Comparison of ENCODE assay signal across 8 mouse cellular contexts in the genomic region with DNA sequence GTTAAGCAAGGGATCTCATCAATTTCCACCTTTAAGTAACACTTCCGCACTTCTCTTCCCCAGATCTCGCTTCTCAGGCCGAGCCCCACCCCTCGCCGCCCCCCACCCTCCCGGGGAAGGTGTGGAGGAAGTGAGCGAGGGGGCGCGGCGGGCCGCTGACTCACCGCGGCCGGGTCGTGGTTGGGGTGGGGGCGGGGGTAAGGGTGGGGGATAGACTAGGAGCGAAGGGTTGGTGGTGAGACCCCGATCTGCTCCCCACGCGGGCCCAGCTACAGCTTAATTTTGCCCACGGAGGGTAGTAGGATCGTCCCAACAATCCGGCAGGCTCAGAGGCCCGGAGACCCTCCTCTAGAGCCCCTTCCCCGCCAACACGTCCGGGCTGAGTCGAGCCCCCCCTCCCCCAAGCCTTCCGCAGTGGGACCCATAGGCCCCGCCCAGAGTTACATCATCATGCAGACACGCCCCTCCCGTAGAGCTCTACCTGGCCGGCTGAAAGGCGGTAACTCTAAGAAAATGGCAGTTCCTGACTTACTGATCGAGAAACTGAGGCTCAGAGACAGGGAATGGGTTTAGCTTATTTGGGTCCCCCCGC. TPM values are rescaled to one million over a fixed set of nuclear protein-coding genes. Genes with fewer than 3 reads are reported as not detected.
DNase-seq lines count a peak whose midpoint lies in the region; ATAC-seq and TF ChIP-seq lines count a peak whose summit lies in the region.

No protein-coding gene starts in this region.

- H3K36me3 ChIP-seq in CH12.LX (replicated peaks in 1 of 2; ENCODE audit: control insufficient read depth in 1 of 2, insufficient read depth in 1 of 2, low read length in 1 of 2), result peaks cover 7 to 9% of the 10 kb centered on the region in 2 experiments
- H3K36me3 ChIP-seq in embryonic facial prominence, embryonic 10.5 days (replicated peaks), result peaks cover 12% of the 10 kb centered on the region
- no peaks in the 10 kb centered on the region; the same call in 1 of the 2 replicates for H3K36me3 ChIP-seq in heart, embryonic 16.5 days (ENCODE audit: control insufficient read depth, insufficient read depth)

- H3K27ac ChIP-seq in CH12.LX (ENCODE audit: insufficient read depth, low read depth), result peak overlapping the region; percentile 75
- peak overlapping the region; percentile 90 for H3K27ac ChIP-seq in embryonic facial prominence, embryonic 10.5 days (replicated peaks)
- peak overlapping the region; percentile 98 for H3K27ac ChIP-seq in heart, embryonic 16.5 days (ENCODE audit: low read length)

- in situ Hi-C loops in CH12.LX (cut with MboI; ENCODE audit: low pct_ligation_motif_present, low pct_unique_long_range_greater_than_20kb, low sequenced_read_pairs), result loop anchor here (5.0 kb wide), 1 partner anchor 40 kb away; no protein-coding TSS in a partner anchor

- H3K9me3 ChIP-seq in CH12.LX (replicated peaks; ENCODE audit: low read length), result peaks cover 2% of the 10 kb centered on the region
- H3K9me3 ChIP-seq in embryonic facial prominence, embryonic 10.5 days, result no peaks in the 10 kb centered on the region
- H3K9me3 ChIP-seq in heart, embryonic 16.5 days (replicated peaks; ENCODE audit: control insufficient read depth, low read length), result no peaks in the 10 kb centered on the region; the same call in 1 of the 2 replicates

- H3K79me2 ChIP-seq in CH12.LX (replicated peaks; ENCODE audit: control insufficient read depth, extremely low read depth, insufficient read depth, poor library complexity, severe bottlenecking), result peaks cover 35% of the 10 kb centered on the region

- ATAC-seq in heart, embryonic 16.5 days (replicated peaks; ENCODE audit: extremely low read depth, insufficient read depth, low FRiP score), result peak; percentile 43
- peak; percentile 52 for ATAC-seq in megakaryocyte progenitor cell, adult 5-6 weeks (replicated peaks; ENCODE audit: poor library complexity)

- peak; percentile 31; the same call in 1 of the 2 replicates for TF ChIP-seq EP300 in CH12.LX (IDR thresholded peaks at IDR 0.05; ENCODE audit: low read length)

- dilution Hi-C loops in CH12.LX (cut with MboI; ENCODE audit: extremely low pct_ligation_motif_present, extremely low pct_unique_long_range_greater_than_20kb, low sequenced_read_pairs), result no loop called here

- peak overlapping the region; percentile 91 for H3K9ac ChIP-seq in CH12.LX (ENCODE audit: insufficient read depth, low read depth)
- H3K9ac ChIP-seq in heart, embryonic 16.5 days (ENCODE audit: low read length), result peak overlapping the region; percentile 94

- no peak; the same call in 1 of the 2 replicates for TF ChIP-seq POLR2A in CH12.LX (IDR thresholded peaks at IDR 0.05; ENCODE audit: low read depth, low read length)

- WGBS in embryonic facial prominence, embryonic 10.5 days, result under 1% methylated on average over 36 of the region's 36 CpGs
- under 1% methylated on average over 31 of the region's 36 CpGs for WGBS in heart, embryonic 16.5 days

- peak; percentile 90 for DNase-seq in CH12.LX (ENCODE audit: extremely low read depth)
- DNase-seq in adrenal gland, adult 18-20 months (ENCODE audit: low spot score in 2 of 2), result peak; percentile 70 to 73
- DNase-seq in embryonic facial prominence, embryonic 10.5 days (ENCODE audit: low spot score), result peak; percentile 89
- DNase-seq in kidney, postnatal 25 days, result peak; percentile 92 to 93
- DNase-seq in spleen, postnatal 10 days (ENCODE audit: low spot score in 2 of 2), result peak; percentile 75 to 88
- DNase-seq in layer of hippocampus, postnatal 36 days, result no peak

- no peak for TF ChIP-seq RAD21 in CH12.LX (IDR thresholded peaks at IDR 0.05; ENCODE audit: low read depth, low read length)

- no peak for TF ChIP-seq CTCF in CH12.LX (conservative IDR thresholded peaks at IDR 0.05 in 1 of 2, IDR thresholded peaks at IDR 0.05 in 1 of 2; ENCODE audit: low read depth in 2 of 2, low read length in 2 of 2)

- H3K4me3 ChIP-seq in CH12.LX (replicated peaks in 1 of 3; ENCODE audit: low read depth in 2 of 3, low read length in 2 of 3, poor library complexity in 1 of 3), result peak overlapping the region; percentile 75 to 95 (median 94)
- H3K4me3 ChIP-seq in embryonic facial prominence, embryonic 10.5 days, result peak overlapping the region; percentile 75
- H3K4me3 ChIP-seq in heart, embryonic 16.5 days (ENCODE audit: low read length), result peak overlapping the region; percentile 76

- peak overlapping the region; percentile 69 for H3K4me2 ChIP-seq in CH12.LX (ENCODE audit: insufficient read depth, low read depth, poor library complexity, severe bottlenecking)
- peak overlapping the region; percentile 86 for H3K4me2 ChIP-seq in heart, embryonic 16.5 days (ENCODE audit: low read depth, low read length)

- H3K27me3 ChIP-seq in CH12.LX (replicated peaks), result no peaks in the 10 kb centered on the region
- H3K27me3 ChIP-seq in embryonic facial prominence, embryonic 10.5 days (replicated peaks; ENCODE audit: low read depth, poor library complexity, severe bottlenecking), result peaks cover 10% of the 10 kb centered on the region
- 0 out of 2 replicates have a peak, but pooled peaks cover under 1% of the 10 kb centered on the region for H3K27me3 ChIP-seq in heart, embryonic 16.5 days (ENCODE audit: control insufficient read depth, insufficient read depth, low read length)

- H3K4me1 ChIP-seq in CH12.LX (ENCODE audit: control insufficient read depth in 1 of 2, insufficient read depth in 2 of 2), result peaks cover 12 to 42% of the 10 kb centered on the region in 2 experiments
- H3K4me1 ChIP-seq in embryonic facial prominence, embryonic 10.5 days, result peaks cover 29% of the 10 kb centered on the region
- H3K4me1 ChIP-seq in heart, embryonic 16.5 days (ENCODE audit: control insufficient read depth, insufficient read depth, low read length), result peaks cover 25% of the 10 kb centered on the region

TF ChIP-seq in CH12.LX, 34 proteins besides CTCF, POLR2A, EP300 and RAD21 (continues in another document):
- TF ChIP-seq ZKSCAN1 (IDR thresholded peaks at IDR 0.05; ENCODE audit: borderline replicate concordance, low read depth, low read length) (no peak), CHD2 (IDR thresholded peaks at IDR 0.05; ENCODE audit: low read length) (peak; percentile 90), ETS1 (conservative IDR thresholded peaks at IDR 0.05; ENCODE audit: low read depth, low read length) (peak; percentile 9), BHLHE40 (IDR thresholded peaks at IDR 0.05; ENCODE audit: low read depth, low read length) (no peak)

RNA-seq across cellular contexts. Expression of a gene that starts 0.7 kb away (rescaled TPM):
- total RNA-seq in CH12.LX (2012; rRNA removed) (109 and 114 TPM in 2 replicates), CH12.LX (2014; rRNA removed) (122 and 125 TPM in 2 replicates)
- 191 and 240 TPM in 2 replicates for polyA plus RNA-seq in CH12.LX (2012; ENCODE audit: insufficient read length, low read depth)
- total RNA-seq in adrenal gland, adult 18-20 months (2021), result 10 to 100 TPM; 42.9 to 56.4 TPM
- polyA plus RNA-seq in embryonic facial prominence, embryonic 10.5 days (2016; fragmentation: Nextera tagmentation; extraction: Ambion mirVana), result 56.7 and 61.1 TPM in 2 replicates
- polyA plus RNA-seq in heart, embryonic 16.5 days (2015; fragmentation: Nextera tagmentation; extraction: Ambion mirVana), result 84.0 and 86.1 TPM in 2 replicates
- total RNA-seq in megakaryocyte progenitor cell, adult 5-6 weeks (2015), result 46.7 and 49.6 TPM in 2 replicates
- 71.0 and 73.0 TPM in 2 replicates for total RNA-seq in megakaryocyte progenitor cell, adult 5-6 weeks (2017)
- total RNA-seq in layer of hippocampus, postnatal 36 days (2021), result 10 to 100 TPM; 15.2 to 21.2 TPM

RNA-seq across cellular contexts. Expression of a gene that starts 7.6 kb away (rescaled TPM):
- not detected in 2 replicates for total RNA-seq in CH12.LX (2012; rRNA removed)
- total RNA-seq in CH12.LX (2014; rRNA removed), result not detected in 2 replicates
- polyA plus RNA-seq in CH12.LX (2012; ENCODE audit: insufficient read length, low read depth), result not detected in 2 replicates
- total RNA-seq in adrenal gland, adult 18-20 months (2021), result not detected
- polyA plus RNA-seq in embryonic facial prominence, embryonic 10.5 days (2016; fragmentation: Nextera tagmentation; extraction: Ambion mirVana), result 0.25 TPM in 1 of 2 replicates, not detected in the other
- polyA plus RNA-seq in heart, embryonic 16.5 days (2015; fragmentation: Nextera tagmentation; extraction: Ambion mirVana), result 0.11 TPM in 1 of 2 replicates, not detected in the other
- total RNA-seq in megakaryocyte progenitor cell, adult 5-6 weeks (2015), result 0.20 TPM in 1 of 2 replicates, not detected in the other
- not detected in 2 replicates for total RNA-seq in megakaryocyte progenitor cell, adult 5-6 weeks (2017)
- total RNA-seq in layer of hippocampus, postnatal 36 days (2021), result under 1 TPM; 0.20 to 0.33 TPM

RNA-seq across cellular contexts. Expression of a gene that starts 10.2 kb away (rescaled TPM):
- total RNA-seq in CH12.LX (2012; rRNA removed) (0.72 and 1.0 TPM in 2 replicates), CH12.LX (2014; rRNA removed) (0.43 and 0.56 TPM in 2 replicates)
- 0.76 and 0.80 TPM in 2 replicates for polyA plus RNA-seq in CH12.LX (2012; ENCODE audit: insufficient read length, low read depth)
- total RNA-seq in adrenal gland, adult 18-20 months (2021), result 1 to 10 TPM; 5.0 to 8.6 TPM
- polyA plus RNA-seq in embryonic facial prominence, embryonic 10.5 days (2016; fragmentation: Nextera tagmentation; extraction: Ambion mirVana), result 16.6 and 18.8 TPM in 2 replicates
- 27.4 and 28.5 TPM in 2 replicates for polyA plus RNA-seq in heart, embryonic 16.5 days (2015; fragmentation: Nextera tagmentation; extraction: Ambion mirVana)
- total RNA-seq in megakaryocyte progenitor cell, adult 5-6 weeks (2015), result not detected in 2 replicates
- total RNA-seq in megakaryocyte progenitor cell, adult 5-6 weeks (2017), result not detected in 2 replicates
- 10 to 100 TPM; 89.7 to 91.3 TPM for total RNA-seq in layer of hippocampus, postnatal 36 days (2021)

RNA-seq across cellular contexts. Expression of a gene that starts 37.6 kb away (rescaled TPM):
- total RNA-seq in CH12.LX (2012; rRNA removed) (0.08 and 0.13 TPM in 2 replicates), CH12.LX (2014; rRNA removed) (not detected in 2 replicates)
- polyA plus RNA-seq in CH12.LX (2012; ENCODE audit: insufficient read length, low read depth), result 0.27 and 0.56 TPM in 2 replicates
- 10 to 100 TPM; 15.9 to 23.2 TPM for total RNA-seq in adrenal gland, adult 18-20 months (2021)
- 0.09 TPM in 1 of 2 replicates, not detected in the other for polyA plus RNA-seq in embryonic facial prominence, embryonic 10.5 days (2016; fragmentation: Nextera tagmentation; extraction: Ambion mirVana)
- 0.24 and 0.34 TPM in 2 replicates for polyA plus RNA-seq in heart, embryonic 16.5 days (2015; fragmentation: Nextera tagmentation; extraction: Ambion mirVana)
- 18.2 and 28.4 TPM in 2 replicates for total RNA-seq in megakaryocyte progenitor cell, adult 5-6 weeks (2015)
- 12.7 and 13.2 TPM in 2 replicates for total RNA-seq in megakaryocyte progenitor cell, adult 5-6 weeks (2017)
- 10 to 100 TPM; 12.6 to 18.8 TPM for total RNA-seq in layer of hippocampus, postnatal 36 days (2021)

RNA-seq across cellular contexts. Expression of a gene that starts 44.1 kb away (rescaled TPM):
- total RNA-seq in CH12.LX (2012; rRNA removed) (11.9 and 15.7 TPM in 2 replicates), CH12.LX (2014; rRNA removed) (8.6 and 9.4 TPM in 2 replicates)
- polyA plus RNA-seq in CH12.LX (2012; ENCODE audit: insufficient read length, low read depth), result 20.0 and 21.2 TPM in 2 replicates
- 10 to 100 TPM; 40.8 to 56.7 TPM for total RNA-seq in adrenal gland, adult 18-20 months (2021)
- 46.4 and 49.4 TPM in 2 replicates for polyA plus RNA-seq in embryonic facial prominence, embryonic 10.5 days (2016; fragmentation: Nextera tagmentation; extraction: Ambion mirVana)
- polyA plus RNA-seq in heart, embryonic 16.5 days (2015; fragmentation: Nextera tagmentation; extraction: Ambion mirVana), result 40.4 and 41.8 TPM in 2 replicates
- total RNA-seq in megakaryocyte progenitor cell, adult 5-6 weeks (2015), result 12.4 and 16.1 TPM in 2 replicates
- 19.9 and 25.0 TPM in 2 replicates for total RNA-seq in megakaryocyte progenitor cell, adult 5-6 weeks (2017)
- total RNA-seq in layer of hippocampus, postnatal 36 days (2021), result 10 to 100 TPM; 40.5 to 40.8 TPM

Comparison
In these comparisons a context has a peak if more than half of its experiments do, and no peak if none do; other contexts are left out.
1. DNase-seq: peak in CH12.LX (single experiment), adrenal gland, adult 18-20 months (2 of 2), embryonic facial prominence, embryonic 10.5 days (single experiment), kidney, postnatal 25 days (2 of 2) and spleen, postnatal 10 days (2 of 2); none in layer of hippocampus, postnatal 36 days (0 of 2).
2. RNA of a gene that starts 10.2 kb away (total RNA-seq): 89.7 to 91.3 TPM in layer of hippocampus, postnatal 36 days; 5.0 to 8.6 TPM in adrenal gland, adult 18-20 months, 0.43 to 1.0 TPM in CH12.LX and not detected in megakaryocyte progenitor cell, adult 5-6 weeks; every median in the first group is over 4 times any median in the second.
3. Peak in every context shown above with its lines, with median percentiles within 50 percentile points of each other: H3K27ac ChIP-seq and H3K4me3 ChIP-seq.